Mouse (Mus musculus) liver, adult 2 months (tissue): ENCODE measurements at regions not wholly inside any gene's neighbourhood (a gene's known extent, or its start where the extent isn't known, plus 50 kb on each side); places are given as distances from the start of the nearest gene placed in this dataset.

ENCODE experiments used
- CTCF ChIP-seq: fragments of 200-500 bp; IDR thresholded peaks from 2 replicates; pipeline ENCODE4 v1.5.1; 2011; ENCODE audit warnings: low read depth, low read length, control low read depth
- POLR2A ChIP-seq: fragments of 200-500 bp; IDR thresholded peaks from 2 replicates; pipeline ENCODE4 v1.6.1; 2011; ENCODE audit warnings: low read length, control low read depth; ENCODE audit not compliant: insufficient read depth; ENCODE audit errors: extremely low read depth

GRCm38 (mm10) chr4:70109011-70109410 lies 301.2 kb downstream of the Cdk5rap2 start:
- TF ChIP-seq POLR2A (no peak), CTCF (no peak)
